Mouse (Mus musculus): ENCODE data around the gene Otulinl.

DNA sequence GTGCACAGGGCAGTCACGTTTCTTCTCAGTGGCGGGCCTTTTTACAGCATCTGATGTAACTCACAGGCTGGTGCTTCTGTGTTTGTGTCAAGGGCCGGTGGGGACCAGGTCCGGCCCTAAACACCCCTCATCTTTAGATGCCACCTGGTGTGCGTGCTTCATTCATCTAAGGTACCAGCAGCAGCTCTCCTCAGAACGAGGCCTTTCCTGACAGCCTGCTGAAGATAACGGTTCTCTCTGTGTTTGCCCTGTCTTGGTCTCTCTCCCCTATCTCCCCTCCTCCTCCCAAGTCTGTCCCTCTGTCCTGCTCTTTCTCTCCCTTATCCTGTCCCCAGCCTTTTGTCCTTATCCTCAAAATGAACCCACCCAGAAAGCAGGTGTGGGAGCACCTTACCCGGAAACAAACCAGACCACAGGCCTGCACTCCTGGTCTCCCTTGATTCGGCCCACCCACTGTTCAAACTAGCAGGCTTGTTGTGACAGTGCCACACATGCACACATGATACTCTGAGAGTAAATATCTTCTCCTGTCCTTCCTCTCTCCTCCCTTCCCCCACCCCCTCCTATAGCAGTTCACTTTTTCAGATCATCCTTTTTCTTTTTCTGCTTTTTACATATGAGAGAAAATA is 14.4 kb downstream of the Otulinl start:
- TF ChIP-seq CTCF (IDR thresholded peaks at IDR 0.05; ENCODE audit: low read depth) (no peak), EP300 (IDR thresholded peaks at IDR 0.05; ENCODE audit: low read depth) (no peak)
